Mouse (Mus musculus) activated CD4-positive, CD25-positive, alpha-beta regulatory T cell, adult 4 months (primary cell): Measurements from ENCODE around the gene Slc9c1. TPM values are rescaled to one million over a fixed set of nuclear protein-coding genes. Genes with fewer than 3 reads are reported as not detected.
A peak's percentile ranks its signal among the peaks of the same experiment; 100 is the strongest.

Experiments used
- ATAC-seq: one replicate; pipeline ENCODE4 v1.8.0; 2017
- polyA plus RNA-seq, 2 experiments: library from polyadenylated mRNA; unstranded; fragments of 100-300 nt; shearing (Covaris generic); gene quantifications; one replicate each; pipeline ENCODE4 v1.2.1; 2017

Gene Slc9c1
- polyA plus RNA-seq, 2 experiments from 2014 or later = not detected

GRCm38 (mm10) chr16:45629497-45630105 lies 94.5 kb downstream of the Slc9c1 start:
- ATAC-seq = no peak

- peak; percentile 71 for ATAC-seq
These were observed 95.3 kb downstream of the Slc9c1 start for GRCm38 (mm10) chr16:45630347-45630960.

- ATAC-seq = no peak
These were observed 97.3 kb downstream of the Slc9c1 start for GRCm38 (mm10) chr16:45632420-45632819.

DNA sequence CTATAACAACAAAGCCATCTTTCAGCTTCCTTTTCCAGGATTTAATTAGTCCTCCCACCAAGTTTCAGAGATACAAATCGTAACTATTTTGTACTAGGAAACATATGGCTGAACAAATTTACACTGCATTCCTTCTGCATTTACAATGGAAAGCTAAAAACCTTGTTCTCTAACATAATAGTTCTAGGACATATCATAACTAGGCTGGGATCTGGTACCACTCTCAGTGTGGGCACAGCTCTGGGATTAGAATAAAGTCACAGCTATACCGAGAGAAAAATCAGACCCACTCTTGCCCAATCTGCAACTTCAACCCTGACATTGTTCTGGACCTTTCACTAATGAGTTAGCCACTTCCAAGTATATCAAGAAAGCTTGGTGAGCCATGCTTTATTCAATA lies 100.7 kb downstream of the Slc9c1 start:
- ATAC-seq = no peak

- ATAC-seq = no peak
These were observed 105.1 kb downstream of the Slc9c1 start for GRCm38 (mm10) chr16:45640070-45640762.

DNA sequence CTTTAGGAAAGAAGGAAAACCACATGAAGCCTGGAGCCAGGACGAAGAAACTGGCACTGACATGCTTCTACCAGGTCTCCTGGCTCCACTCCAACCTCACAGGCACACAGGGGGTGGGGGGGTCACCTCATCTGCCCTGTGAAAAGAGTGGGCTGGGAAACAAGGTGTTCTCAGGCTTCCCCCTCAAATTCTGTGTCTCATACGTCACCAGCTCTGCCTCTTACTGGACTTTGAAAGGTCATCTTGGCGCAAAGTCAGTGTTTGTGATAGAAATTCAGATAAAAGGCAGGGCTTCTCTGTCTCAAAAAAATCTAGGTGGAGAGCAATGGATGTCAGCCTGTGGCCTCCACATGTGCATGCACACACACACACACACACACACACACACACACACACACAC lies 106.2 kb downstream of the Slc9c1 start:
- no peak for ATAC-seq

DNA sequence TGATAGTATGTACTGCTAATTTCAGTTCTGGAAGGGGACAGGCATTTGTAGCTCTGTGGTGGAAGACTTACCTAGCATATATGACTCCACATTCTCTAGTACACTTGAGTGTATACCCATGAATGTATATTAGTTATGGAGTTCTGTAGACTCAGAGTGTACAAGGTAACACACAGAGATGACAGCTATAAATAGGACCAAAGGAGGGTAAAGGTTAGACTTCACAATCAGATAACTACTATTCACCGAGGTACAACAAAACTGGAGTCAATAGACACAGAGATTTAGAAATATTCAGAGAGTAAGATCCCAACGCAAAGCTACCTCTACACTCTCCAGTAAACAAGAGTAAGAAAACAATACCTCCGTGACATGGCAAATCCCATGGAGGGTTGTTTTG lies 108.8 kb downstream of the Slc9c1 start:
- no peak for ATAC-seq

- no peak for ATAC-seq
These were observed 109.3 kb downstream of the Slc9c1 start for GRCm38 (mm10) chr16:45644380-45644779.

DNA sequence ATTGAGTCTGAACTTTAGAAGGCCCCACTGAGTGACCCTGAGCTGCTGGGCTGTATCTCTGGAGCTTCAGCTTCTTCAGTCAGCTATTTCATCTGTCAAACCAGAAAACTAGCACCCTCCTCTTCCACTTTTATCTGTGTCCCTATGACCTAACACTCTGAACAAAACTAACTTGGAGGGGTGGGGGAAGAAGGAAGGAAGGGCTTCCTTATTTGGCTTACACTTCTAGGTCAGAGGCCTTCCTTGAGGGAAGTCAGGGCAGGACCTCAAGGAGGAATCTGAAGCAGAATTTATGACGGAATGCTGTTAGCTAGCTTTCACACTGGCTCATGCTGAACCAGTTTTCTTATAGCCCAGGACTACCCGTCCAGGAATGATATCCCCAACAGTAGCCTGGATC lies 116.4 kb downstream of the Slc9c1 start:
- ATAC-seq = no peak

DNA sequence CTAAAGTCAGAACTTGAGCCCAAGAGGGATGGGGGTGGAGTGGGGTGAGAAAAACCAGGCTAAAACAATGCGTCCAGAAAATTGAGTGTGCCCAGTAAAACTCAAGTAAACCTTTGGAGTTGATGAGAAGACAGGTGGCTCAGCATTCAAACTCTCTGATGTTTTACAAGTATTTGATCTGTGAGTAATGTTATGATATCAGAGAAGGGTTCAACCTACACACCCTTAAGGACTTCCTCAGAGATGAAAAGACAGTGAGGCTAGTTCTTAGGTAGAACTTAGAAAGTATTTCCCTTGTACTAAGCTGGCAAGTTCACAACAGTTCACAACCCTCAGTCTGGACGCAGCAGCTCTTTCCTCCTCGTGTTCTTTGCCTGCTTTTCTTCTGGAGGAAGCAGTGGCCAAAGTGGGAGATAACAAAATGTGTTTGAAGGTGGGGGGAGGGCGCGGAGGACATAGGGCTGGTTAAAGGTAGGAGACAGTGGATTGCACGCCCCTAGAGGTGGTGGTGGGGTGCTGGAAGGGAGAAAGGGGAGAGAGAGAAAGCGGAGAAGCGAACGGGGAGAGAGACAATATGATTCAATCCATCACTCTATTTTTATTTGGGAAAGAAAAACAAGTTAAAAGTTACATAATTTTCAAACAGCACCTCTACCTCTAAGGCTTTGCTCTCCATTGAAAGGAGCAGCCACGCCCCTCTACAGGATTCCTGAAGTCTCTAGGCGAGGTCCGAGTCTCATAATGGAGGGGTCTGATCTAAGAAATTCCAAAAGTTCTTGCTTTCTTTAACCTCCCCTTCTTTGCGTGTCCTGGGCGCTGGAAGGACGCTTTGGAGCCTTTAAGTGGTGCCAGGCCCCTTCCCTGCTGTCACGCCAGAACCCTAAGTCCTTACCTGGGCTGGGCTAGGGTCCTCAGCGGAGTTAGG lies 118.2 kb downstream of the Slc9c1 start:
- peak; percentile 28 for ATAC-seq

DNA sequence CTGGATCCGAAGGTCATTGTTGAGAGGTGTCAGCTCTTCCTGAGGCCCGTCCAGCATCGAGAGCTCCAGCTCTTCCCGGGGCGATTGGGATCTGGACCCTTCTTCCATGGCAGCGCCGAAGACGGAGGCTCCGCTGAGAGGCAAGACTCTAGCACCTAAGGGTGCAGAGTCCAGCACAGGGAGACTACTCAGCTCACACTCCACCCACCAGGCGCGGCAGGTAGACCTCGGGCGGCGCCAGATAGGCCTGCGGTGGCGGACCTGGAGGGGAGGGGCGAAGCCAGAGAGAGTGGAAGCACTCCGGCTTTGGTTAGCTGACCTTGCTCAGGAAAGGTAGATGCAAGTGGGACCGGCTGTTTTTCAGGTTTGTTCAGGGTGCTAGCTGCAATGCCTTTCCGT lies 118.8 kb downstream of the Slc9c1 start, which contains the start of gene BC016579:
TSS of gene BC016579 (minus strand) at position 135 of the 399 bp plus-strand sequence.
- ATAC-seq = peak; percentile 28

DNA sequence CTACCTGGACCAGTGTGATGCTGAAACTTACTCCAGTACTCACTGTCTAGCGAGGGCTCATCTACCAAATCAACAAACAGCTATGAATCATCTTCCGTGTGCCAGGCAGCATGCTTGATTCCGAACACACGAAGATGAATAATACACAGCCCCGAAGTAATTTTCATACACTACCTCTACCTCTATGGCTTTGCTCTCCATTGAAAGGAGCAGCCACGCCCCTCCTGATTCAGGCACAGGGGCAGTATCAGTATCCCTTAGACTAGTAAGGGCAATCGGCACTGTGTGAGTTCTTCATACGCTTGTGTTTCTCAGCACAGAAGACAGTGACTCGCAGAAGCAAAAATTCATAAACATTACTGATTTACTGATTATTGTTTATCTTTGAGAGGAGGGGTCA lies 119.4 kb downstream of the Slc9c1 start:
- no peak for ATAC-seq

Other genes starting within 250 kb of the Slc9c1 start
- 100 to 1,000 TPM; 223 to 237 TPM for gene Cd200, start 126.3 kb upstream of the Slc9c1 start, polyA plus RNA-seq
- under 1 TPM in 1 of 2 experiments, not detected in 1; 0.41 TPM for gene Gm609, start 42.3 kb upstream of the Slc9c1 start, polyA plus RNA-seq
- not detected for gene Gm17783, start 3.3 kb upstream of the Slc9c1 start, polyA plus RNA-seq
- under 1 TPM in 1 of 2 experiments, not detected in 1; 0.23 TPM for gene Gcsam, start 75.1 kb downstream of the Slc9c1 start, polyA plus RNA-seq
- gene BC016579, start 118.8 kb downstream of the Slc9c1 start, polyA plus RNA-seq = not detected
- not detected for gene Tmprss7, start 158.3 kb downstream of the Slc9c1 start, polyA plus RNA-seq
- not detected for gene Tagln3, start 189.3 kb downstream of the Slc9c1 start, polyA plus RNA-seq
- 10 to 100 TPM in 1 of 2 experiments, 1 to 10 TPM in 1; 9.7 to 24.1 TPM for gene Abhd10, start 207.6 kb downstream of the Slc9c1 start, polyA plus RNA-seq